Mouse (Mus musculus) retina, postnatal 1 day (tissue): ENCODE data around the gene Cct8l1.

ENCODE experiments used
- DNase-seq: peaks from one replicate; pipeline ENCODE4 v3.0.0-alpha.2; 2012

Cct8l1 gene

DNA sequence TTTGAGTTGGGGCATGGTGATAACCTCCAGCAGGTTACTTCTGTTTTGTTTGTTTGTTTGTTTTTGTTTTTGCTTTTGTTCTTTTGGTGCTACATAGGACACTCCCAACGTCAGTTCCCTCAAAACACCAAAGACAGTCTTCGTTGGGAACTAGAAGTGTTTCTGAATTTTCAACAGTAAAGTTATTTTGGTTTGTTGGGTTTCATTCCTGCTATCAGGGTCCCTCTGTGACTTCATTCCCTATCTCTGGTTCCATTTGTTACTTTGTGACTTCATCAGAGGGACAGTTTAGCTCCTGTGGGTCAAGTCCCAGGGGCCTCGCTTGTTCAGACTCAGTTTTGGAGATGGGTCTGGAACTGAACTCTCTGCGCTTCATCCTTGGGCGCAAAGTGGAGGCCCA, at the start of gene Cct8l1:
TSS of gene Cct8l1 (plus strand) at position 301 of the 400 bp plus-strand sequence.
- no peak for DNase-seq

DNA sequence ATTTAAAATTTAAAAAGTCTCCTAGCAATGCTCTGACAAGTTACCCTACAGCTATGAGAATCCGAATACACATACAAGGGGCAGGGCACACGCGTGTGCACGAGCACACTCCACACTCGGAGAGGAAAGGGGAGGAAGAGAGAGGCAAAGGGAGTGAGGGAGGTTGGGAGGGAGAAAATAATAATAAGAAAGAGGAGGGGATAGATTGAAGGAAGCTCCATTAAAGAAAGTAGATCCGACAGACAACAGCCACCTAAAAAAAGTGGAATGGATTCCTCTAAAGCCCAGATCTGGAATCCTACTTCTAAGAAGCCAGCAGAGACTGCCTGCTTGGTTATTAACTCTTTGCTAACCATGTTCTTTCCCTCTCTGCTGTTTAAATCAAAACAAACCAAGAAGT, 43.8 kb upstream of the Cct8l1 start:
- DNase-seq, result peak; percentile 83

DNA sequence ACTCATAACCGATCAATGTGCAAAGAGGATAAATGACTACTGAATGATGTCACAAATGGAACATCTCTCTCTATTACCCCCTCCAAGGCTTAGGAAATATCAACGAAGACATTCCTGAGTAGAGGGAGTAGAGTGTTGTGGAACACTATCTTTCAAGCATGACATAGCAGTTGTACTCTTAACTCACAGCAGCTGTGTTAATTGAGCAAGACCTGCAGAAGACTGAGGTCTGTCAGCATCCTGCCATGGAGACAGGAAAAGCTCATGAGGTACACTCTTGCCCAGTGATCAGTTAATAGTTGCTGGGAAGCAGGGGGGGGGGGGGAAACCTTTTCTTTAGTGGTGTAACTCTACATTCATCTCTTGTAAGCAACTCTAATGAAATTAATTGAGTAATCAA, 40.1 kb upstream of the Cct8l1 start:
- DNase-seq, result no peak

DNA sequence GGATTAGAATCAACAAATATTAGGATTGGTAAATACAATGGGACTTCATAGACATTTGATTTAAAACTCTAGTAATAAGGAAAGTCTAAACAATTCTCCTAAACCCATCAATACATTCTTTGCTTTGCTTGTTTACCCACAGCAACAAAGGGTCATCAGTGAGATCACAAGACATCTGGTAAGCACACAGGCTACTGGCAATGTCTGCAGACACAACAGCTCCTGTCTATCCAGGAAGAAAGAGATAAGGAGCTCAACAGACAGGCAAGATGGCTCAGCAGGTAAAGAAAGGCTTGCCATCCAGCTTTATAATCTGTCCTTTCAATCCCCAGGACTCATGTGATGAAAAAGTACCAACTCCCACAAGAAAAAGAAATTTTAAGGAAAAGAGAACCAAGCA, 37.0 kb upstream of the Cct8l1 start:
- DNase-seq, result no peak

GRCm38 (mm10) chr5:25496652-25497051, 19.2 kb upstream of the Cct8l1 start:
- DNase-seq, result no peak

- no peak for DNase-seq
Measured at GRCm38 (mm10) chr5:25497369-25497719, 18.5 kb upstream of the Cct8l1 start.

DNA sequence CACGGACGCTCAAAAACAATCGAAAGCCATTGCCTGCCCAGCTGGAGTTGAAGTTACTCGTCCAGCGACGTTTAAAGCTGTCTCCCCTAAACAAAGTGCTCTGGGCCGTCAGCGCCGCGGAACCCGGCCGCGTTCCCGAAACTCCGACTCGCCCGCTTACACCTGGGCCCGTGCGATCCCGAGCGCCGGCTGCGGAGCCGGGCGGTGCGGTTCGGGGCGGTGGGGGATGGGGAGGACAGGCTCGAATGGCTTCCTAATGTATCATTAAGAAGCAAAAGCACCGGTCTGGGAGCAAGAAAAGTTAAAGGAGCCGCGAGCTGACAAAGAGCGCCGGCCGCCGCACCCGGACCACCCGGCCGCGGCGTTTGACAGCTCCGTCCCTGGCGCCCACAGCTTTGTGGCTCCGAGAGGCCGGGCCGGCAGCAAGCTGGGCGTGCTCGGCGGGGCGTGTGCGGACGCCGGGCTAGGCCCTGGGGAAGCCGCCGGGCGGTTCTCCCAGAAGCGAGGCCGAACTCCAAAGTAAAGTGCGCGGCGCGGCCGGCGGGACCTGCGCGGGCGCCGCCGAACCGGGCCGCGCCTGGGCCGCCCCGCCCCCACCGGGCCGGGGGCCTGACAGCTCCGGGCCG, 18.0 kb upstream of the Cct8l1 start:
- DNase-seq, result peak; percentile 62

DNA sequence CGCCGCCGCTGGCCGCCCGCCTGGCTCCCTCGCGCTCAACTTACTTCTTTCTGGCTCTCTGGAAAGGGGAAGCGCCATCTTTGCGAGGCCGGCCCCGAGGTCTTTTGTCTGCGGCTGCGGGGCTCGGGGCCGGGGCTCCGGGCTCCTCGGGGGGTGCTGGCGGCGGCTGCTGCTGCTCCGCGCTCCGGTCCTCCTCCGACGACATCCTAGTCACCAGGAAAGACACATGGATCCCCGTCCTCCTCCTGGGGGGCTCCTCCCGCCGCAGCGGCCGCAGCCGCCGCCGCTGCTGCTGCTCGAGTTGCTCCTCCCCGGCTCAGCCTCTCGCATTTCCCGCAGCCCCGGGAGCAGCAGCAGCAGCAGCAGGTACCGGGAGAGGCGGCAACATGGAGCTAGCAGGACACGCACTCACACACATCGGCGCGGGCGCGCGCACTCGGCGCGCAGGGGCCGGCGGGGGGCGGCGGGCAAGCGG, 17.5 kb upstream of the Cct8l1 start, which contains the start of gene Kmt2c:
TSS of gene Kmt2c (minus strand) at position 438 of the 475 bp plus-strand sequence.
- peak; percentile 89 for DNase-seq

- DNase-seq, result peak; percentile 92
Measured at GRCm38 (mm10) chr5:25498821-25499422, 16.9 kb upstream of the Cct8l1 start.

- peak; percentile 98 for DNase-seq
Measured at GRCm38 (mm10) chr5:25499423-25500398, 16.2 kb upstream of the Cct8l1 start.

DNA sequence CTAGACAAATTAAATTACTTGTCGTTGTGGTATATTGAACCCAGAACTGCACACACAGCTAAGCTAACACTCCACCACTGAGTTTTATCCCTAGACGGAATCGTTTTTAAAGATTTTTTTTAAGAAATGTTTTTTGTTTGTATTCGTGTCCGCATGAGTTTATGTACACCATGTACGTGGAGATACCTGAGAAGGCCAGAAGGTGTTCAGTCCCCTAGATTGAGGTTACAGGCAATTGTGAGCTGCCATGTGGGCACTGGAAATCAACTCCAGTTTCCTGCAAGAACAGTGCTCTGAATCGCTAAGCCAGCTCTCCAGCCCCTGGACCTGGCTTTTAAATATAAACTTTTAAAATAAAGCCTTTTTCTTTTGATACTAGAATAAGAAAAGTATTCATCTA, 15.2 kb upstream of the Cct8l1 start:
- DNase-seq, result no peak

GRCm38 (mm10) chr5:25506041-25506440, 9.8 kb upstream of the Cct8l1 start:
- DNase-seq, result no peak

DNA sequence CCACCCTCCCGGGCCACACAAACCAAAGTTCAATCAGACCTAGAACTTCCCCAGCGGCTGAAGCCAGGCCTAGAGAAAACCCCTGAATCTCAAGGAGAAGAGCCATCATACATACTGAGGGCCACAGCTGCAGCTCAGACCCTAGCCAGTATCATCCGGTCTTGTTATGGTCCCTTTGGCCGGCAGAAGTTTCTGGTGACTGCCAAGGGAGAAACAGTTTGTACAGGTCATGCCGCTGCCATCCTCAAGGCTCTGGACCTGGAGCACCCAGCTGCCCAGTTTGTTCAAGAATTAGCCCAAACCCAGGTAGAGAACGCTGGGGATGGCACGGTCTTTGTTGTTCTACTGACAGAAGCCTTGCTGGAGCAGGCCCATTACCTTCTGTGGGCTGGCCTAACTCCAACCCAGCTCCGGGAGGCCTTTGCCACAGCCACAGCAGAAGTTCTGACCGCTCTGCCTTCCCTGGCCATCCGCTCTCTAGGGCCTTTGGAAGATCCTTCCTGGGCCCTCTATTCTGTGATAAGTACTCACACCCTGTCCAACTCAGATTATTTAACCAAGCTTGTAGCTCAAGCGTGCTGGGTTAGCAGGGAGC, 531 bp downstream of the Cct8l1 start:
- DNase-seq, result no peak

GRCm38 (mm10) chr5:25517550-25517949, 1.7 kb downstream of the Cct8l1 start:
- DNase-seq, result no peak

DNA sequence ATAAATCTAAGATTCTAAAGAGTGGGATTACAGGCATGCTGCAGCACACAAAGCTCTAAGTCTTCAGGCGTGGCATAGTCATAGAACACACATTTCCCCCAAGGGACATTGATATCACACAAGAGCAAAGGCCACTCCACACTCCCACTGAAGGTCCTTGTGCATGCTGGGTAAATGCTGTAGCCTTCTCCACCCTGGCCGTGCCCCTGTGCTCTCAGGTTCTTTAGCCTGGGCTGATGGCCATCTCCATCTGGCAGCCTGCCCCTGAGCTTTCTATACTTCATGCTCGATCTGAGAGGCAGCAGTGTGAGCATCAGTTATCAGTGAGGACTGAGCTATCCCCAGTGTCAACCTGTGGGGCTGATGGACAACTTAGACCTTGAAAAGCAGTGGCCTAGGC, 4.0 kb downstream of the Cct8l1 start:
- DNase-seq, result no peak

- DNase-seq, result no peak
Measured at GRCm38 (mm10) chr5:25521461-25521860, 5.6 kb downstream of the Cct8l1 start.

DNA sequence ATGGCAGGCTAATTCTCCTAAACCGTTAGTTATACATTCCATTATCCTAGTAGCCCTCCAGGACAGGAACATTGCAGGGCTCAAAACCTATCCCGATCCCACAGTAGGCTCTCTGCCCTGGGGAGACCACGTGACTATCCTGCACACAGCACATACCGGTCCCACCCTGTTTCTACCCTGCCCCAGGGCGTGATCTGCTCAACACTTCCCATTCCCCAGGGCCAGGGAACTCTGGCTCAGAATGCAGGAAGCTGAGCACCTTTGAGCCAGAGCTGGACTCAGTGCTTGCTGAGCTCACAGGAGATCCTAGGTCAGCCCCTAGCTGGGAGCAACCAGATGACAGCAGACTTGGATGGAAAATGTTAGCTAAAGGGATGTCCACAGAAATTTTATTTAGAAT, 10.2 kb downstream of the Cct8l1 start:
- DNase-seq, result no peak

GRCm38 (mm10) chr5:25526926-25527325, 11.1 kb downstream of the Cct8l1 start:
- no peak for DNase-seq

DNA sequence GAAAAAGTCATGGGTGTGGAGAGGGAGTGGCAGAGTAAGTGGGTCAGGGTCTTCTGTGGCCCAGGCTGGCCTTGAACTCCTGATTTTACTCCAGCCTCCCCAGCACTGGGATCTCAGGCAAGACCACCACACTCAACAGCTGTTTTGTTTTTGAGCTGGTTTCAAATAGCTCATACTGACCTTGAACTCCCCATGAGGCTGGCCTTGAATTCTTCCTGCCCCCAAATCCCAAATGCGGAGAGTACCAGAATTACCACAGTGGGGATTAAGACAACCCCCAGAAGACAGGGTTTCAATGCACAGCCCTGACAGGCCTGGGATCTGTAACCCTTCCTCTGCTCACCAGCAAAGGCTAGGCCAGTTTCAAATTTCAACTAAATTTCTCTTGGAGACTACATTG, 12.1 kb downstream of the Cct8l1 start:
- no peak for DNase-seq

DNA sequence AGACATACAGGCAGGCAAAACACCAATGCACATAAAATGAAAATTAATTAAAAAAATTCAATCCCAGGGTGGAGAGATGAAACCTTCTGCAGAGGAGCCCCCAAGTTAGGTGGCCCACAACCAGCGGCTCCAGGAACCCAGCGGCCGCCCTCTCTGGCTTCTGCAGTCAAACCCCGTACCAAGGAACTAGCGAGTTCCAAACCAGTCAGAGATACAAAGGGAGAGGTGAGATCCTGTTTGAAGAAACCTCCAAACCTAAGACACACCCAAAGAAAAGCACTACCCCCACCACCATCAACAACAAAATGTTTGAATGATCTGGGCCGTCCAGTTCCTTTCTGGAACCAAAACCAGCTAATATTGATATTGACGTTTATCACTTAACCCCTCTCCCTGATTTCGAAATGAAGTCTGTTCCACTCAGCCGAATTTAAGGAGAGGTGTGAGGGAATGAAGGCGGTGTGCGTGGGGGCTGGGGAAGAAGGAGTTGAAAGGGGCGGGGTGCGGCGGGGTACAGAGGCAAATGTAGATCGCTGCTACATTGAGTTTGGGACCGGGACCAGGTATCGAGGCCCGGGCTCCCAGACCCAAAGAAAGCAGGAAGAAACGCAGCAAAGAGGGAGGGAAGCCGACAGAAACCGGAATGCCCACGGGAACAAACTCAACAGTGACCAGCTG, 13.1 kb downstream of the Cct8l1 start:
- no peak for DNase-seq

DNA sequence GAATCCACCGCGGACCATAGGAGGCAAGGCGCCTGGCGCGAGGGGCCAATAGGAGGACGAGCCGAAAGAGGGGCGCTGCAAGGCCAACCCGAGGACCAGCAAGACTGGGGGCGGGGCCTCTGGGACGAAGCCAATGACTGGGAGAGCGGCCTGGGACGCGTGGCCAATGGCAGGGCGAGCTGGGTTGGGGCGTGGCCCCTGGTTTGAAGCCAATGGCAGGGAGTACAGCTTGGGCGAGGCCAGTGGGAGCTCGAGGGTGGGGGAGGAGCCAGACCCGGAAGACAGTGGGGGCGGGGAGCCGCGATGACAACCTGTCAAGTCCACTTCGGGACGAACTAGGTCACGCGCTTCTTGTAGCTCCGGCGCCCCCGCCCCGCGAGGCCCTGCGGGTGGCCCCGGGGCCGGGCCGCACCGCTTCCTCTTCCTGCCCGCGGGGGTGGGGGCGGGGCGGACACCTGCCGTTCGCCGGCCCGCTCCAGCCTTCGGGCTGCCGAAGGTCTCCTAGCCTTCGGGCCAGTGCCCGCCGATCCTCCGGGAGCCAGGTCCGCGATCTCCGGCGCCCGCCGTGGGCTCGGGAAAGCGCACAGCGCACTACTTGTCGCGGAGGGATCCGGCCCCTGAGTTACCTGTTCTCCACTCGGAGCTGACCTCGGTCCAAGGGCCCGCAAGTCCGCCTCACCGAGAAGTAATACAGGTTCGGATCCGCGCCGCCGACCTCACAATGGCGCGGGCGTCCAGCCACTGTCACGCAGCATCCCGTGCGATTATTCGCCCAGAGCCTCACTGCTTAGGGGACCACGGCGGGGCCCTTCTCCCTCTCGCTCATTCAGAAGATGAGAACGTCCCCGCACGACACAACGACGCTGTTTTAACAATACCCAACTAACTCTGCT, 13.9 kb downstream of the Cct8l1 start:
- peak; percentile 100 for DNase-seq

DNA sequence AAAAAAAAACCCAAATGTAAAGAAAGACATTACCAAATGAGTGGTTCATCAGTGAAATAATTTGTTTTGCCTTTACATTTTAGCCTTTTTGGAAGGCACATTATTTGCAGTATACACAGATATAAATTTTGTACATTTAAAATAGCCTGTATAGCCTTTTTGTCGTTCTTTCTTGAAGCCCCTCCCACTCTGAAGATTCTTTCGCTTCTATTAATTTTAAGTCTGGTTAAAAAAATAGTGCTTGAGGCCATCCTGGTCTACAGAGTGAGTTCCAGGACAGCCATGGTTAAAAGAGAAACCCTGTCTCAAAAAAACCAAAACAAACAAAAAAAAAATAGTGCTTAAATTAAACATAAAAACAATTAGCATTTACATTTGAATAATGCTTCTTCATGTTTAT, 14.8 kb downstream of the Cct8l1 start:
- DNase-seq, result no peak
